Mouse (Mus musculus) kidney, embryonic 15.5 days (tissue): ENCODE results near the gene Ubp1. TPM values are rescaled to one million over a fixed set of nuclear protein-coding genes. Genes with fewer than 3 reads are reported as not detected.

Experiments
- ATAC-seq: fragments of 200-750 bp; cut with Nextera tagmentation; replicated peaks from 2 replicates; pipeline ENCODE4 v1.8.0; 2017; ENCODE audit warnings: moderate TSS enrichment; ENCODE audit not compliant: low FRiP score
- H3K27ac ChIP-seq: fragments of 300-500 bp; sonication (generic); 2 replicates; pipeline ENCODE4 v1.5.1; 2015; ENCODE audit warnings: mild to moderate bottlenecking, inconsistent platforms
- H3K27me3 ChIP-seq: fragments of 300-500 bp; sonication (generic); 2 replicates; pipeline ENCODE4 v1.6.1; 2015; ENCODE audit warnings: inconsistent platforms
- H3K36me3 ChIP-seq: fragments of 300-500 bp; sonication (generic); 2 replicates; pipeline ENCODE4 v1.6.1; 2015; ENCODE audit warnings: inconsistent platforms
- H3K4me1 ChIP-seq: fragments of 300-500 bp; sonication (generic); 2 replicates; pipeline ENCODE4 v1.6.1; 2015; ENCODE audit warnings: inconsistent platforms
- H3K4me2 ChIP-seq: fragments of 300-500 bp; sonication (generic); 2 replicates; pipeline ENCODE4 v1.6.1; 2015; ENCODE audit warnings: moderate library complexity, mild to moderate bottlenecking, inconsistent platforms
- H3K4me3 ChIP-seq: fragments of 300-500 bp; sonication (generic); replicated peaks from 2 replicates; pipeline ENCODE4 v1.5.1; 2015; ENCODE audit warnings: mild to moderate bottlenecking, inconsistent platforms
- H3K9ac ChIP-seq: fragments of 300-500 bp; sonication (generic); 2 replicates; pipeline ENCODE4 v1.6.1; 2015; ENCODE audit warnings: mild to moderate bottlenecking, inconsistent platforms
- H3K9me3 ChIP-seq: fragments of 300-500 bp; sonication (generic); replicated peaks from 2 replicates; pipeline ENCODE4 v1.6.1; 2016; ENCODE audit warnings: inconsistent platforms
- WGBS: fragments of 180-500 bp; shearing (Covaris S2); methylation state at CpG from one replicate; pipeline ENCODE4 v1.1.7; 2015; ENCODE audit warnings: mixed read lengths; 5-methylcytosine and 5-hydroxymethylcytosine counted together
- polyA plus RNA-seq: library from polyadenylated mRNA; unstranded; fragments of >200 nt; fragmentation: Nextera tagmentation; extraction: Ambion mirVana; gene quantifications from 2 replicates; pipeline ENCODE4 v1.2.1, GENCODE M21; 2015

The Ubp1 gene
- polyA plus RNA-seq, 1 experiment from 2014 or later: 37.2 TPM

DNA sequence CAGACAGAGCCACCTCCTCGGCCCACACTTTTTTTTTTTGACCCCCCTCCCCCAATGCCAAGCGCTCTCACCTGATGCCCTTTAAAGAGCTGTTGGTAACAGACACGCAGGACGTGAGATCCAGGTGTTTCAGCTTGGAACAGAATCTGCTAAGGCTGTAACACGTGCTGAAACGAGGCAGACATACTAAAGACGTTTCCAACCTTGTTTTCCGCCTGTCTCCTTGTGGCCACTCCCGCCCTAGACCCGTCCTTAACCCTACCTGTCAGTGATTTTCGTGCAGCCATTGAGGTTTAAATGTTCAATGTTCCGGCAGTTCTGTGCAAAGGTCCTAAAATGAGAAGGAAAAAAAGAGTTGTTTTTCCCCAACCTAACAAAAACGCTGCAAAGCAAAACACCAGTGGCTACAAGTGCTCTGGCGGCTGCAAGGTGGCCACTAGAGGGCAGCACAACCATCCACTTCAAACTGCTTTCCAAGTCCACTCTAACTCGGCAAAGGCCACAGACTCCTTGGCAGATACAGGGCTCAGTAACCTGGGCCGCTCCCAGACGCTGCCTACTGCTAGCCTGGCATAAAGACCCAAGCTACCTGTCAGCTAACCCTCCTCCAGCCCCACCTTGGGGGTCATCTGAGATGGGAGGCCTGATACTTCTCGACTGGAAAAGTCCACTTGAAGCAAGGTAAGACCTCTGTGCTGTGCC lies 60.0 kb downstream of the Ubp1 start:
- ATAC-seq: peak; percentile 81
- Histone ChIP-seq H3K36me3 (no peaks in the 10 kb centered on the region), H3K27ac (no peak overlapping the region), H3K9ac (0 out of 2 replicates have a peak overlapping the region, but pooled peaks have one; percentile 17), H3K9me3 (no peaks in the 10 kb centered on the region), H3K4me2 (peak overlapping the region; percentile 59), H3K27me3 (no peaks in the 10 kb centered on the region), H3K4me3 (peak overlapping the region; percentile 27), H3K4me1 (peaks cover 5% of the 10 kb centered on the region; the same call in 1 of the 2 replicates)
- 21% methylated on average over 18 of the region's 18 CpGs for WGBS

GRCm38 (mm10) chr9:113992810-113993209 lies 62.1 kb downstream of the Ubp1 start:
- Histone ChIP-seq H3K9me3 (no peaks in the 10 kb centered on the region), H3K36me3 (no peaks in the 10 kb centered on the region), H3K4me2 (no peak overlapping the region), H3K27me3 (no peaks in the 10 kb centered on the region), H3K27ac (no peak overlapping the region), H3K4me1 (peaks cover 5% of the 10 kb centered on the region; the same call in 1 of the 2 replicates), H3K4me3 (no peak overlapping the region), H3K9ac (no peak overlapping the region)
- no peak for ATAC-seq
- 93% methylated on average over 7 of the region's 7 CpGs for WGBS

DNA sequence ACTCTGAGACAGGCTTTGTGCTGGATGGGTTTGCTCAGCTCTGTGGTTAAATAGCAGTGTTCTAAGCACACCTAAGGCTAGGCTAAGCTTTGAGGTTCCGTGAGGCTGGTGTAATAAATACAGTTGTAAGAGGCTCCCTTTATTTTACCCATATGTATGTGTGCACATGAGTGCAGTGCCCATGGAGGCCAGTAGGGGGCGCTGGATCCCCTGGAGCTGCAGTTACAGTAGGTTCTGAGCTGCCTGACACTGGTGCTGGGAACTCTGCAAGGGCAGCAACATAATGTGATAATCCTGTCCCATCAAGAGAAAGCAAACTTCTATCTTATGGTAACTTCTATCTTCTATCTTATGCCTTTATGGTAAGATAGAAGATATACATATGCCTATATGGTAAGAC lies 67.6 kb downstream of the Ubp1 start:
- Histone ChIP-seq H3K4me3 (no peak overlapping the region), H3K9me3 (no peaks in the 10 kb centered on the region), H3K4me1 (no peaks in the 10 kb centered on the region), H3K27ac (no peak overlapping the region), H3K9ac (no peak overlapping the region), H3K36me3 (no peaks in the 10 kb centered on the region), H3K27me3 (no peaks in the 10 kb centered on the region), H3K4me2 (no peak overlapping the region)
- WGBS: 68% methylated on average over 2 of the region's 2 CpGs
- no peak for ATAC-seq

DNA sequence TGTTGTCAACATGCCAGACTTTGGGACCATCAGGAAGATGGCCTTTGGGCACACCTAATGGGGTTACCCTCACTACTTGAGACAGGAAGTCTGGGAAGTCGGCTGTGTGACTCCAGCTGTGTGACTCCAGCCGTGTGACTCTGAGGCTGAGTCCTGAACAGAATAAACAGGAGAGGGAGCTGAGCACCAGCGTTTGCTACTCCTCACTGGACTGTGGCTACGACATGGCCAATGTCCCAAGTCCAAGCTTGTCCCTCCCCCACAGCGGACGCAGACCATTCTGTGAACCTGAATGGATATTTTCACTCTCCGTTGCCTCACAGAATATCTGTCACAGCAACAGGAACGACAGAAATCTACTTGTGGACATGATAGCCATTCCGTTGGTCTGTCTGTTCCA lies 76.1 kb downstream of the Ubp1 start:
- Histone ChIP-seq H3K36me3 (no peaks in the 10 kb centered on the region), H3K4me2 (no peak overlapping the region), H3K27ac (no peak overlapping the region), H3K9me3 (no peaks in the 10 kb centered on the region), H3K27me3 (no peaks in the 10 kb centered on the region), H3K4me3 (no peak overlapping the region), H3K4me1 (no peaks in the 10 kb centered on the region), H3K9ac (no peak overlapping the region)
- no peak for ATAC-seq
- WGBS: 63% methylated on average over 9 of the region's 9 CpGs

DNA sequence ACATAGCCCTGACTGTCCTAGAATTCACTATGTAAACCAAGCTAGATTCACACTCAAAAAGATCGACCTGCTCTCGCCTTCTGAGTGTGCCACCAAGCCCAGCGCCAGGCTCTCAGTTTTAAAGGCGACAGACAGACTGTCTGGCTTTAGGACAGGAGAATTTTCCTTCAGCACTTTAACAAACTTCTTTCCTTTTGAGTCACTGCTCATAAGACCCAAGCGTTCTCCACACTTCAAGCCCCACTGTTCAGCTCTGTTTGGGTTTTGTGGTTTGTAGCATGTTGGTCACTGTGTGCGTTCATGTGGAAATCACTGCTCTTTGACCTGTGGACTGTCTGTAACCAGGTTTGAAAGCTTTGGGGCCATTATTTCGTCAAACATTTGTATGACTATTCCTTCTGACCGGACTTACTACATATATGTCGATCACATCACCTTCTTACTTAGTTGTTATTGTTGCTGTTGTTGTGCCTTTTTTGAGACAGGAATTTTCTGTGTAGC lies 77.2 kb downstream of the Ubp1 start:
- H3K4me1 ChIP-seq: no peaks in the 10 kb centered on the region
- no peaks in the 10 kb centered on the region for H3K9me3 ChIP-seq
- H3K9ac ChIP-seq: no peak overlapping the region
- no peaks in the 10 kb centered on the region for H3K36me3 ChIP-seq
- 90% methylated on average over 9 of the region's 9 CpGs for WGBS
- no peaks in the 10 kb centered on the region for H3K27me3 ChIP-seq
- no peak overlapping the region for H3K4me3 ChIP-seq
- no peak for ATAC-seq
- no peak overlapping the region for H3K27ac ChIP-seq
- no peak overlapping the region for H3K4me2 ChIP-seq

GRCm38 (mm10) chr9:114009526-114009925 lies 78.8 kb downstream of the Ubp1 start:
- H3K9me3 ChIP-seq: no peaks in the 10 kb centered on the region
- H3K4me1 ChIP-seq: no peaks in the 10 kb centered on the region
- no peak overlapping the region for H3K9ac ChIP-seq
- no peak overlapping the region for H3K4me2 ChIP-seq
- H3K36me3 ChIP-seq: no peaks in the 10 kb centered on the region
- WGBS: 59% methylated on average over 5 of the region's 5 CpGs
- ATAC-seq: no peak
- H3K27ac ChIP-seq: no peak overlapping the region
- no peak overlapping the region for H3K4me3 ChIP-seq
- H3K27me3 ChIP-seq: no peaks in the 10 kb centered on the region

DNA sequence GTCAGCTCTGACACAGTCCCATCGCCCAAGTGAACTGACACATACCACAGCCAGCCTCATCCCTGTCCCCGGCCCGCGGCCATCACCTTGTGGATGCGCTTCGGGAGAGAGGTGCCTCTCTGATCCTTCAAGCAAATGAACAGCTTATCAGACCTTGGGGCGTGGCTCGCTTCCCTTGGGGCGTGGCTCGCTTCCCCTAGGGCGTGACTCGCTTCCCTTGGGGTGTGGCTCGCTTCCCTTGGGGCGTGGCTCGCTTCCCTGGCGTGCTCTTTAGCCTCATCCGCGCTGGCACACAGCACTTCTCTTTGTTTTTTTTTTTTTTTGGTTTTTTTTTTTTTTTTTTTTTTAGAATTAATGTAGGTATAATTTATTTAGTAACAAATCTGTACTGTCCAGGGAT lies 80.5 kb downstream of the Ubp1 start:
- ATAC-seq: no peak
- Histone ChIP-seq H3K27ac (no peak overlapping the region), H3K4me1 (no peaks in the 10 kb centered on the region), H3K4me3 (no peak overlapping the region), H3K9ac (no peak overlapping the region), H3K36me3 (no peaks in the 10 kb centered on the region), H3K27me3 (no peaks in the 10 kb centered on the region), H3K4me2 (no peak overlapping the region), H3K9me3 (no peaks in the 10 kb centered on the region)
- WGBS: 67% methylated on average over 18 of the region's 18 CpGs

GRCm38 (mm10) chr9:114014034-114014433 lies 83.3 kb downstream of the Ubp1 start:
- no peaks in the 10 kb centered on the region for H3K27me3 ChIP-seq
- no peak overlapping the region for H3K4me3 ChIP-seq
- no peaks in the 10 kb centered on the region for H3K36me3 ChIP-seq
- H3K4me1 ChIP-seq: no peaks in the 10 kb centered on the region
- no peak overlapping the region for H3K4me2 ChIP-seq
- 79% methylated on average over 1 of the region's 1 CpGs for WGBS
- no peaks in the 10 kb centered on the region for H3K9me3 ChIP-seq
- H3K27ac ChIP-seq: no peak overlapping the region
- H3K9ac ChIP-seq: no peak overlapping the region
- no peak for ATAC-seq

GRCm38 (mm10) chr9:114015724-114016123 lies 85.0 kb downstream of the Ubp1 start:
- no peak for ATAC-seq

DNA sequence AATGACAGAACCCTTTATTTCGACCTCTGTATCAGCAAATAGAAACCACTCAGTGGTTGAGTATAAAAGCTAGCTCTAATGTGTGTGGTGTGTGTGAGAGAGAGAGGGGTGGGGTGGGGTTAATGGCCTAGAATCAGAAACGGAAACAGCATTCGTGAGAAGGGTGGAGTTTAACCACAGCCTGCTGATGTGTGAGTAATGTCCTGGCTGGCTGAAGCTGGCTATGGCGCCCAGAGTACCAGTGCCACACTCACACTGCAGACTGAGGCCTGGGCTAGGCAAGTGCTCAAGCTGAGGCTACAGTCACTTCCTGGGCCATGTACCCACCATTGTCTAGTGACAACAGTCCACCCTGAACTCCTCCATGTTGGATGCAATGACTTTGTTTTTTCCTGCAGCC lies 85.7 kb downstream of the Ubp1 start:
- Histone ChIP-seq H3K4me2 (no peak overlapping the region), H3K9me3 (no peaks in the 10 kb centered on the region), H3K4me3 (no peak overlapping the region), H3K4me1 (no peaks in the 10 kb centered on the region), H3K27me3 (no peaks in the 10 kb centered on the region), H3K36me3 (no peaks in the 10 kb centered on the region), H3K9ac (no peak overlapping the region), H3K27ac (no peak overlapping the region)
- 78% methylated on average over 4 of the region's 4 CpGs for WGBS
- ATAC-seq: no peak

More at GRCm38 (mm10) chr9:114015724-114016123, 85.0 kb downstream of the Ubp1 start:
- no peak overlapping the region for H3K4me2 ChIP-seq
- no peaks in the 10 kb centered on the region for H3K36me3 ChIP-seq
- no peak overlapping the region for H3K27ac ChIP-seq
- no peaks in the 10 kb centered on the region for H3K27me3 ChIP-seq
- no peaks in the 10 kb centered on the region for H3K4me1 ChIP-seq
- 87% methylated on average over 4 of the region's 4 CpGs for WGBS
- H3K9ac ChIP-seq: no peak overlapping the region
- H3K9me3 ChIP-seq: no peaks in the 10 kb centered on the region
- H3K4me3 ChIP-seq: no peak overlapping the region

- Histone ChIP-seq H3K9ac (no peak overlapping the region), H3K9me3 (no peaks in the 10 kb centered on the region), H3K4me3 (no peak overlapping the region), H3K27ac (no peak overlapping the region), H3K36me3 (no peaks in the 10 kb centered on the region), H3K4me1 (no peaks in the 10 kb centered on the region), H3K27me3 (peaks cover 4% of the 10 kb centered on the region; the same call in 1 of the 2 replicates), H3K4me2 (no peak overlapping the region)
- 87% methylated on average over 7 of the region's 7 CpGs for WGBS
- ATAC-seq: no peak
Measured at GRCm38 (mm10) chr9:114019012-114019762, 88.5 kb downstream of the Ubp1 start.

DNA sequence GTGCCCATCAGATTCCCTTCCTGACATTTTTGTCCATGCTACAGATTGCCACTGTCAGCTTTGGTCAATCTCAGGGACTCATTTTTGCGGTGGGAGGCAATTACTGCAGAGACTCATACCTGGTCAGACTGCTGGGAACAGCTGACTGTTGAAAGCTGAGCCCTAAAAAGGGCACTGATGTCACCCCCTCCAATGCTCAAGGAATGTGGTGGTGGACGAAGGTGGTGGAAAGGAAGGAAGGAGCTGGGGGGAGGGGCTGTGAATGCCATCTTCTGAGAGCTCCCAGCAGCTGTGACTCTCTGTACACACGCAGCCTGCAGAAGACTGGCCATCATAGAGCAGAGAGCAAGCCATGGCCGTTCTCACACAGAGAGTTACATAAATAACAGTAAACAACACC lies 91.4 kb downstream of the Ubp1 start:
- WGBS: 49% methylated on average over 4 of the region's 4 CpGs
- H3K9ac ChIP-seq: no peak overlapping the region
- H3K4me1 ChIP-seq: peaks cover 13% of the 10 kb centered on the region
- H3K4me3 ChIP-seq: no peak overlapping the region
- no peaks in the 10 kb centered on the region for H3K9me3 ChIP-seq
- H3K36me3 ChIP-seq: no peaks in the 10 kb centered on the region
- H3K27ac ChIP-seq: no peak overlapping the region
- peaks cover 10% of the 10 kb centered on the region; the same call in 1 of the 2 replicates for H3K27me3 ChIP-seq
- H3K4me2 ChIP-seq: no peak overlapping the region
- ATAC-seq: no peak
